Mouse (Mus musculus) cerebellum, adult 2 months (tissue): ENCODE measurements around the gene D6Wsu163e. TPM values are rescaled to one million over a fixed set of nuclear protein-coding genes. Genes with fewer than 3 reads are reported as not detected.
A peak's percentile ranks its signal among the peaks of the same experiment; 100 is the strongest.

Source experiments
- DNase-seq, 2 experiments: peaks; one replicate each; pipeline ENCODE4 v3.0.0; 2021
- H3K27ac ChIP-seq: fragments of 200-500 bp; 2 replicates; pipeline ENCODE4 v1.5.1; 2012; ENCODE audit warnings: low read length, control low read depth, inconsistent platforms; ENCODE audit not compliant: insufficient read depth
- H3K27me3 ChIP-seq: fragments of 200-500 bp; 2 replicates; pipeline ENCODE4 v1.6.1; 2012; ENCODE audit warnings: inconsistent platforms, mild to moderate bottlenecking, low read length, moderate library complexity; ENCODE audit not compliant: control insufficient read depth, insufficient read depth
- H3K4me1 ChIP-seq: fragments of 200-500 bp; 2 replicates; pipeline ENCODE4 v1.6.1; 2011; ENCODE audit warnings: low read length; ENCODE audit not compliant: control insufficient read depth, insufficient read depth
- H3K4me3 ChIP-seq: fragments of 200-500 bp; replicated peaks from 2 replicates; pipeline ENCODE3; 2011; ENCODE audit warnings: mild to moderate bottlenecking, low read depth, low read length, control low read depth; ENCODE audit not compliant: insufficient read depth
- CTCF ChIP-seq: fragments of 200-500 bp; IDR thresholded peaks from 2 replicates; pipeline ENCODE4 v1.5.1; 2011; ENCODE audit warnings: low read depth, mild to moderate bottlenecking, control low read depth, low read length, moderate library complexity, borderline replicate concordance; ENCODE audit not compliant: insufficient read depth
- POLR2A ChIP-seq: fragments of 200-500 bp; IDR thresholded peaks from 2 replicates; pipeline ENCODE4 v1.6.1; 2011; ENCODE audit warnings: low read length, control low read depth, borderline replicate concordance; ENCODE audit not compliant: insufficient read depth
- WGBS: fragments of 180-500 bp; shearing (Covaris S2); methylation state at CpG from one replicate; pipeline ENCODE4 v1.1.7; 2018; 5-methylcytosine and 5-hydroxymethylcytosine counted together
- polyA plus RNA-seq: library from polyadenylated mRNA; depleted of rRNA; stranded (reverse); fragments of >200 nt; gene quantifications from 2 replicates; pipeline ENCODE4 v1.2.3, GENCODE M21; 2012; rRNA removed

The D6Wsu163e gene
- polyA plus RNA-seq = 22.7 and 24.3 TPM in 2 replicates

DNA sequence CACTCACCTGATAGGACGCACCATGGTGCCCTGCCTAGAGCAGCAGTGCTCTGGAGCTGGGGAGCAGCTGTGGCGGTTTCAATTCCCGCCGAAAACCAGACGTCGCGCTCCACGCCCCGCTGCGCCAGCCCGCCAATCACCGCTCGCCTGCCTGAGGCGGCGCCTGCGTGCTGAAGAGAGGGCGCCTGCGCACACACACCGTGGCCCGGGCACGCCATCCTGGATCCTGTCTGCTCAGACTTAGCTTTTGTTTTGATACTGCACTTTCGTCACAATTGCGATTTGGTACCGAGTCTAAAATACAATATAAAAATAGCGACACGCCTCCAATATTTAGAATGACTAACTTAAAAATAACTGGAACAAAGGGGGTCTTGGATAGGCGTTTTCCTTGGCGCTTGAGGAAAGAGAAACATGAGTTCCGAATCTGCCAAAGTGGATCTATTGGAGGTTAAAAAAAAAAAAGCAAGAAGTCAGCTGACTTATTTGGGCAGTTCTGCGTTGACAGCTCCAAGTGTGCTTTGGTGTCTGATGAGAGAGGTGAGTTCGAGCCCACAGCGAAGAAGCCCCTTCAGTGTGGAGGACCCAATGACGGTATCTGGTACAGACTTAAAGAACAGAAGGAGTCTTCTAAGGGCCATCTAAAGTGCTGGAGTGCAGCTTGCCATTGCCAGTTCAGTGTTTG, at the start of gene D6Wsu163e, which contains the start of gene Rad51ap1:
Gene D6Wsu163e (plus strand): TSS at position 476 of the 685 bp plus-strand sequence.
Gene Rad51ap1 (minus strand): TSS at position 101 of the 685 bp plus-strand sequence.
- Histone ChIP-seq H3K27me3 (no peaks in the 10 kb centered on the region), H3K4me1 (peaks cover 2% of the 10 kb centered on the region; the same call in 1 of the 2 replicates), H3K27ac (no peak within 1 kb of the TSS; the same call in 1 of the 2 replicates), H3K4me3 (peak within 1 kb of the TSS; percentile 93)
- under 1% methylated on average over 33 of the region's 33 CpGs for WGBS
- DNase-seq = peak; percentile 96 to 97
- TF ChIP-seq POLR2A (peak; percentile 59; the same call in 1 of the 2 replicates), CTCF (no peak)

DNA sequence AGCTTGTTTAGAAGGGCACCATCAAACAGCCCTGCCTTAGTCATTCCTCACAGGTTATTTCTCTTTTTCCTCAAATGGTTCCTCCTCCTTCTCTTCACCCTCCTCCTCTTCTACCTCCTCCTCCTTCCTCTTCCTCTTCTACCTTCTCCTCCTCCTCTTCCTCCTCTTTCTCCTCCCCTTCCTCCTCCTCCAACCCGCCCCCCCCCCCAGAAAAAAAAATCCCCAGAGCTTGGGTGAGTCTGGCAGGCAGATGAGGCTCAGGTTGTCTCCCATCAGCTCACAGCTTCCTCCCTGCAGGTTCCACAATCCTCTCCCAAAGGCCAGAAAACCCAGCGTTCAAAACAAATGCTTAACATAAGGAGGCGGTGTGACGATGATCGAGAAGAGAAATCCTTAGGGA, 32.4 kb upstream of the D6Wsu163e start:
- Histone ChIP-seq H3K27me3 (no peaks in the 10 kb centered on the region), H3K4me1 (no peaks in the 10 kb centered on the region), H3K27ac (no peak overlapping the region), H3K4me3 (no peak overlapping the region)
- TF ChIP-seq CTCF (no peak), POLR2A (no peak)
- DNase-seq = no peak
- 73% methylated on average over 4 of the region's 5 CpGs for WGBS

DNA sequence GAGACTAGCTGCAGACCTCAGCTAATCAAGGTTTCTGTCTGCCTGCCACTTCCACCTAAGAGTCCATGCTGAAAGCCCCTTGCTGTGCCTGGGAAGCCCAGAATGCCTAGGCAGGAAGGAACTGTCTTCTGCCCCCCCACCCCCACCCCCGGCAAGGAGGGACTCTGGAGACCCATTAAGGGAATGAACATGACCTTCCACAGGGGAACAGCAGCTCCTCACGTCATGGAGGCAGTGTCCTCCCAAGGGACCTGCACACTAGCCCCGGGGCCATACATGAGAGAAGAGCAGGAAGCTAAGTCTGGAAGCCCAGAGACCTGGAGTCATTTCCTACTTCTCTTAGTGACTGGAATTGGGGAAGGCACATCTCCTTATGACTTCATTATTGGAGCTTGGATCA, 31.9 kb upstream of the D6Wsu163e start:
- H3K4me1 ChIP-seq = no peaks in the 10 kb centered on the region
- DNase-seq = no peak
- TF ChIP-seq POLR2A = no peak
- TF ChIP-seq CTCF = no peak
- no peak overlapping the region for H3K27ac ChIP-seq
- WGBS = 63% methylated on average over 3 of the region's 3 CpGs
- H3K4me3 ChIP-seq = no peak overlapping the region
- no peaks in the 10 kb centered on the region for H3K27me3 ChIP-seq

DNA sequence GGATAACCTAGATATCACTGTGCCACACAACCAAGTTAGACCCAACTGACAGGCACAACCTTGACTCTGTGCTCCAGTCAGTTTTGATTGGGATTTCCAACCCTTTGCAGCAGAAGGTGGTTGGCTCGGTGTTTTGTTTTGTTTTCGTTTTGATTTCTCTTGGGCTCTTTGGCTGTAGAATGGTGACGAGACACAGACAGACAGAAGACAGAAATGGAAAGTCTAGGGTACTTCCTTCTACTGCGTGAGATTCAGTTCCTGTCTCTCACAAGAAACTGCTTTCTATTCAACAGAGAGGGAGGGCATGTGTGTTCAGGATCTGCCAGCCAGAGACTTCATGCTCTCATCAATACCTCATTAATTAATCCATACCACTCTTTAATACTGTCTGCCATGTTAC, 29.0 kb upstream of the D6Wsu163e start:
- TF ChIP-seq POLR2A (no peak), CTCF (no peak)
- no peaks in the 10 kb centered on the region for H3K27me3 ChIP-seq
- no peak for DNase-seq
- no peak overlapping the region for H3K27ac ChIP-seq
- WGBS = 88% methylated on average over 4 of the region's 4 CpGs
- H3K4me3 ChIP-seq = no peak overlapping the region
- H3K4me1 ChIP-seq = no peaks in the 10 kb centered on the region

DNA sequence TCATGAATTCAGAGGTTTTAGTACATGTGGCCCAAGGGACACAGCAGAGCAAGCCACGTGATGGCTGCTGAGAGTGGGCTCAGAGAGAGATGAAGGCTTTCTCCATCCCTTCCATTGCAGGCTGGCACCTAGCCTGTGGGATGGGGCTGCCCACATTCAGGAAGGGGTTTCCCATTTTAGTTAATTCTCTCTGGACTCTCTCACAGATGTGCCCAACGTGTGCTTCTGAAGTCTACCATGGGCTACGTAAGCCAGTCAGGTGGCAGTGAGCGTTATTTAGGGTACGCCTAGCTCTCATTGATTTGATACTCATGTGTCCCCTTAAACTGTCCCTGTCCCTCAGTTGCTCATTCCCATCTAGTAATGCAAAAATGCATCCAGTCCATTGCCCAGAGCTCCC, 24.8 kb upstream of the D6Wsu163e start:
- no peak overlapping the region for H3K27ac ChIP-seq
- no peaks in the 10 kb centered on the region for H3K27me3 ChIP-seq
- H3K4me1 ChIP-seq = no peaks in the 10 kb centered on the region
- WGBS = 74% methylated on average over 5 of the region's 5 CpGs
- DNase-seq = no peak
- no peak overlapping the region for H3K4me3 ChIP-seq
- TF ChIP-seq POLR2A (no peak), CTCF (no peak)

DNA sequence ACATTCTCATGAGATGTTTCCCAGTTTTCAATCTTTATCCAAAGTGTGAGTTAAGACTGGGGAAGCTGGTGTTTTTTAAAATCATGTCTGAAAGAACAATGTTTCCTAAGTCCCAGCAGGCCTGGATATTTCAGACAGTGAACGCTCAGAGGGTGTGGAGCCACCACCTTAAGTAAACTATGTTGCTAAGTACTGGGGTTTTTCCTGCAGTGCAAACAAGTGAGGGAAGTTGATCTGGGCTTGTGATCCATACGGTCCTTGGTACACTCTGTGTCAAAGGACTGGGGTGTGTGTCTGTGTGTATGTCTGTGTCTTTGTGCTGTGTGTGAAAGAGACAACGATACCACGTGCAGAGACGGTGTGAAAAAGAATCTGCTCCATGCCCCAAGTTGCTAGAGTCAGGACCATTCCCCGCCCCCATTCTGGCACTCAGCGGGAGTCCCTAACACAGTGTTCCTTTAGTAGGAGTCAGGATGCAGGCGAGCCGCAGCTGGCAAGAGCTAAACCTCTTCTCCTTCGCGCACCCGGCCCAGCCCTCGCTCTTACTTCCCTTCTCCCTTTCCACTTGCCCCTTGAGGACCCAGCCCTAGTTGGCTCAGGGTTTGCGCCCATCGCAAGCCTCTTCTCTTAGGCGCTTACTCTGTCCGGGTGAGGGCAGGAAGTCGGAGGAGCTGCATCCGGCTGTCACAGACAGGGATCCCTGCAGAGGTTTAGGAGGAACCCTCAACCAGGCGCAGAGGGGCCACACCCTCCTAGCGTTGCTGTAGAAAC, 18.5 kb upstream of the D6Wsu163e start, which contains the start of gene Dyrk4:
Gene Dyrk4 (minus strand): TSS at position 729 of the 771 bp plus-strand sequence.
- WGBS = 8% methylated on average over 21 of the region's 21 CpGs
- no peak for DNase-seq
- H3K4me1 ChIP-seq = no peaks in the 10 kb centered on the region
- H3K27ac ChIP-seq = no peak within 1 kb of the TSS
- no peak within 1 kb of the TSS for H3K4me3 ChIP-seq
- TF ChIP-seq CTCF (no peak), POLR2A (no peak)
- no peaks in the 10 kb centered on the region for H3K27me3 ChIP-seq

DNA sequence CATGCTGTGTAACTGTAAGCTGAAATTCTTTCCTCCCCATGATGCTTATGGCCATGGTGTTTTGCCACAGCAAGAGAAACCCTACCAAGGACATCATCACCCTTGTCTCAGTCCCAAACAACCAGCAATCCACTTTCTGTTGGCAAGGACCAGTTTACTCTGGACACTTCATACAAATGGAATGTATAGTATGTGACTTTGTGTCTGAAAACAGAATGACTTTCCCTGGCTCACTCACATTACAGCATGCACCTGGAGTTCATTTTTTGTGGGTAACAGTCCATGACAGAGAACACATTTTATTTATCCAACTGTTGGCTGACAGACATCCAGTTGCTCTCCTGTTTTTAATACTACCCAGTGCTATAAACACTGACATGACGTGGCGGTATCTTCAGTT, 6.9 kb upstream of the D6Wsu163e start:
- no peak overlapping the region for H3K27ac ChIP-seq
- H3K27me3 ChIP-seq = no peaks in the 10 kb centered on the region
- no peak for TF ChIP-seq POLR2A
- DNase-seq = no peak
- H3K4me1 ChIP-seq = no peaks in the 10 kb centered on the region
- 88% methylated on average over 2 of the region's 2 CpGs for WGBS
- no peak overlapping the region for H3K4me3 ChIP-seq

DNA sequence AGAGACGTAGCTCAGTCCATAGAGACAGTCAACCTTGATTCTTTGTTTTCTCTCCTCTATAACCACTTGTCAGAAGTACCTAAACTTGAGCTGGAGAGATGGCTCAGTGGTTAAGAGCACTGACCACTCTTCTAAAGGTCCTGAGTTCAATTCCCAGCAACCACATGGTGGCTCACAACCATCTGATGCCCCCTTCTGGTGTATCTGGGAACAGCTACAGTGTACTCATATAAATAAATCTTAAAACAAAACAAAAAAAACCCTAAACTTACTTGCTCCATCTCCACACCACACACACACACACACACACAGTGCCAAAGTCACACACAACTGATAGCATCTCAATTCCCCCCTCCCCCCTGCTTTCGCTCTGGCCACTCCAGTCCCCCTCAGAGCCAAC, 1.7 kb upstream of the D6Wsu163e start:
- Histone ChIP-seq H3K4me1 (peaks cover 2% of the 10 kb centered on the region; the same call in 1 of the 2 replicates), H3K27me3 (no peaks in the 10 kb centered on the region), H3K4me3 (no peak overlapping the region), H3K27ac (no peak overlapping the region)
- 67% methylated on average over 2 of the region's 2 CpGs for WGBS
- no peak for DNase-seq
- TF ChIP-seq CTCF (no peak), POLR2A (no peak)
